Mouse (Mus musculus) limb, embryonic 13.5 days (tissue): Measurements from ENCODE around the gene Padi3. TPM values are rescaled to one million over a fixed set of nuclear protein-coding genes. Genes with fewer than 3 reads are reported as not detected.

ENCODE experiments used
- ATAC-seq: fragments of 200-750 bp; cut with Nextera tagmentation; 2 replicates; pipeline ENCODE4 v1.8.0; 2017; ENCODE audit warnings: low read depth, moderate number of reproducible peaks, moderate TSS enrichment; ENCODE audit not compliant: low FRiP score
- H3K27ac ChIP-seq: fragments of 300-500 bp; sonication (generic); 2 replicates; pipeline ENCODE4 v1.5.1; 2015; ENCODE audit warnings: inconsistent platforms, mild to moderate bottlenecking, moderate library complexity
- H3K27me3 ChIP-seq: fragments of 300-500 bp; sonication (generic); 2 replicates; pipeline ENCODE4 v1.6.1; 2015; ENCODE audit warnings: mild to moderate bottlenecking, inconsistent platforms
- H3K36me3 ChIP-seq: fragments of 300-500 bp; sonication (generic); 2 replicates; pipeline ENCODE4 v1.6.1; 2015; ENCODE audit warnings: inconsistent platforms, mild to moderate bottlenecking, moderate library complexity
- H3K4me1 ChIP-seq: fragments of 300-500 bp; sonication (generic); 2 replicates; pipeline ENCODE4 v1.6.1; 2015; ENCODE audit warnings: inconsistent platforms
- H3K4me2 ChIP-seq: fragments of 300-500 bp; sonication (generic); replicated peaks from 2 replicates; pipeline ENCODE4 v1.6.1; 2015; ENCODE audit warnings: inconsistent platforms, mild to moderate bottlenecking, moderate library complexity
- H3K4me3 ChIP-seq: fragments of 300-500 bp; sonication (generic); 2 replicates; pipeline ENCODE4 v1.5.1; 2015; ENCODE audit warnings: moderate library complexity, mild to moderate bottlenecking, inconsistent platforms
- H3K9ac ChIP-seq: fragments of 300-500 bp; sonication (generic); 2 replicates; pipeline ENCODE4 v1.6.1; 2015; ENCODE audit warnings: mild to moderate bottlenecking, inconsistent platforms
- H3K9me3 ChIP-seq: fragments of 300-500 bp; sonication (generic); 2 replicates; pipeline ENCODE4 v1.6.1; 2016; ENCODE audit warnings: inconsistent platforms
- WGBS: fragments of 180-500 bp; shearing (Covaris S2); methylation state at CpG from one replicate; pipeline ENCODE4 v1.1.7; 2015; 5-methylcytosine and 5-hydroxymethylcytosine counted together
- polyA plus RNA-seq: library from polyadenylated mRNA; unstranded; fragments of >200 nt; fragmentation: Nextera tagmentation; extraction: Ambion mirVana; gene quantifications from 2 replicates; pipeline ENCODE4 v1.2.1, GENCODE M21; 2015

Gene Padi3
- polyA plus RNA-seq: 0.26 and 0.28 TPM in 2 replicates

DNA sequence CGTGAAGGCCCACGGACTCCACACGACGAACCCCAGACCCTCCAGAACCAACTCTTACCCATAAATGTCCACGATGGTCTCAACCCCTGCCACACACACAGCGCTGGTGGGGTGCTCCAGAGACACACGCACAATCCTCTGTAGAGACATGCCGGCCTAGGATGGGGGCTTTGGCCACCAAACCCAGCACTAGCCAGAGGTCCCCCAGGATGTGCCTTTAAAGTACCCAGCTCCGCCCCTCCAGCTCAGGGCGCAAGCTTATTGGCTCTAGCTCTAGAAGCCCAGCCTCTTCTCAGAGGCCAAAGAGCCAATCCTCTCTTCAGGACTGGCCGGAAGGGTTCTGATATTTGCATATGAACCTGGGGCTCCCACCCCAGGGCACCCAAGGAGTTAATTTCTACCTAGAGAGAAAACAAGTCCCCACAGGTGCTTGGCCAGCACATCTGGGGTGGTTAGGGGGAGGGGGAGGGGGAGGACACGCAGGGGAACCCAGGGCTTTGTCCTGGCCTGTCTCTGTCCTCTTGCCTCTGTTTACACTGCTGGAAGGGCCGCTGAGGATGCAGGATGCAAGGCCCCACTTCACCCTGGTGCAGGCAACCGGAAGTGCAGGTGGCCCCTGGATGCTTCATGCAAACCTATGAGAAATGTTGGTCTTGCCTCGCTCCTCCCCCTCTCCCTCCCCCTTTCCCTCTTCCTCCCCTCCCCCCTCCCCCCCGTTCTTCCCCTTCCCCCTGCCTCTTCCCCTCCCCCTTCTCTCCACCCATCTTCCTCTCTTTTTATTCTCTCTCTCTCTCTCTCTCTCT is at the start of gene Padi3:
Gene Padi3 (minus strand): TSS at position 191 of the 803 bp plus-strand sequence.
- 68% methylated on average over 16 of the region's 16 CpGs for whole genome bisulfite sequencing
- Histone ChIP-seq H3K36me3 (no peaks in the 10 kb centered on the region), H3K4me3 (no peak within 1 kb of the TSS), H3K9me3 (no peaks in the 10 kb centered on the region), H3K9ac (no peak within 1 kb of the TSS), H3K4me2 (no peak within 1 kb of the TSS), H3K27ac (no peak within 1 kb of the TSS), H3K27me3 (no peaks in the 10 kb centered on the region), H3K4me1 (peaks cover 34% of the 10 kb centered on the region)
- no peak for ATAC-seq

GRCm38 (mm10) chr4:140859291-140859690 is 48.8 kb upstream of the Padi3 start:
- no peak overlapping the region for H3K4me2 ChIP-seq
- 0 out of 2 replicates have a peak, but pooled peaks cover 5% of the 10 kb centered on the region for H3K27me3 ChIP-seq
- 82% methylated on average over 11 of the region's 11 CpGs for WGBS
- H3K4me1 ChIP-seq: peaks cover 5% of the 10 kb centered on the region
- no peak; the same call in 1 of the 2 replicates for ATAC-seq
- no peak overlapping the region for H3K4me3 ChIP-seq
- H3K9ac ChIP-seq: no peak overlapping the region
- no peak overlapping the region for H3K27ac ChIP-seq
- H3K36me3 ChIP-seq: no peaks in the 10 kb centered on the region
- H3K9me3 ChIP-seq: no peaks in the 10 kb centered on the region

DNA sequence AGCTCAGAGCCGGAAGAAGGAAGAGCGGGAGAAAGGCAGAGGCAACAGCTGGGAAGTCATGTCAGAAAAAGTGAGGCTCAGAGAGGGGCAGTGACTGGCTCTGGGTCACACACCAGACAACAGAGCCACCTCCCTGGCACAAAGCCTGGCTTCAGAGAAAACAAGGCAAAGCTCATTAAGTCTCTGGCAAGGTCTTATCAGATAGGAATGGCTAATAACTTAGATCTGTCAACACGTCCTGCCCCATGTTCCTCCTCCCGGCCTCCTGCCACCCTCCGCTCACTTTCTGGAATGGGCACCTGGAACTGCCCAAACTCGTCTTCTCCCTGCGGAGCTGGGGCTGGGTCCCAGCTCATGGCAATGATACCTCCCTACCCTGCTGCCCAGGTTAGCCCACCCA is 47.4 kb upstream of the Padi3 start:
- ATAC-seq: no peak
- Histone ChIP-seq H3K27ac (no peak overlapping the region), H3K4me2 (no peak overlapping the region), H3K36me3 (no peaks in the 10 kb centered on the region), H3K27me3 (0 out of 2 replicates have a peak, but pooled peaks cover 5% of the 10 kb centered on the region), H3K4me3 (no peak overlapping the region), H3K9me3 (no peaks in the 10 kb centered on the region), H3K9ac (no peak overlapping the region), H3K4me1 (peaks cover 5% of the 10 kb centered on the region)
- 69% methylated on average over 7 of the region's 7 CpGs for WGBS

DNA sequence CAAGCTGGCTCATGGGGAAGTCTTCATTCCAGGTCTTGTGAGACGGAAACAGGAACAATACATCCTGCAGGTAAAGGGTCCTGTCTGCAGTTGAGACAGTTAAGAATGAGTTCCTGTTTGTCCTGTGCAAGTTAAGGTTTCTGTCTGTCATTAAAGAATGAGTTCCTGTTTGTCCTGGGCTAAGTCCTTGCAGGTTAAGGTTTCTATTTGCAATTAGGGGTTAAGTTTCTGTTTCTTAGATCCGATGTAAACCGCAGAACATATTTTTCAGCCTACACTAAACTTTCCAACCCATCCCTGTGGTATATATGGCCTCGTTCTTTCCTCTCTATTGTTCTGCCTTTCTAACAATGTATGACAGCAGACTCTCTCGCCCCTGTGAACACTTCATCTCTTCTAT is 46.6 kb upstream of the Padi3 start:
- no peak overlapping the region for H3K27ac ChIP-seq
- no peaks in the 10 kb centered on the region for H3K9me3 ChIP-seq
- H3K9ac ChIP-seq: no peak overlapping the region
- no peaks in the 10 kb centered on the region for H3K36me3 ChIP-seq
- no peak overlapping the region for H3K4me2 ChIP-seq
- no peak overlapping the region for H3K4me3 ChIP-seq
- peaks cover 2% of the 10 kb centered on the region for H3K4me1 ChIP-seq
- 0 out of 2 replicates have a peak, but pooled peaks cover 5% of the 10 kb centered on the region for H3K27me3 ChIP-seq
- 81% methylated on average over 5 of the region's 5 CpGs for WGBS
- ATAC-seq: no peak

- H3K9me3 ChIP-seq: no peaks in the 10 kb centered on the region
- no peak overlapping the region for H3K9ac ChIP-seq
- H3K4me3 ChIP-seq: no peak overlapping the region
- no peak overlapping the region for H3K4me2 ChIP-seq
- no peaks in the 10 kb centered on the region for H3K4me1 ChIP-seq
- H3K36me3 ChIP-seq: no peaks in the 10 kb centered on the region
- 0 out of 2 replicates have a peak, but pooled peaks cover 5% of the 10 kb centered on the region for H3K27me3 ChIP-seq
- no peak overlapping the region for H3K27ac ChIP-seq
- ATAC-seq: no peak
- 84% methylated on average over 10 of the region's 10 CpGs for WGBS
Observed at GRCm38 (mm10) chr4:140855151-140855550, 44.7 kb upstream of the Padi3 start.

- Histone ChIP-seq H3K4me2 (no peak overlapping the region), H3K4me1 (no peaks in the 10 kb centered on the region), H3K9ac (no peak overlapping the region), H3K4me3 (no peak overlapping the region), H3K9me3 (no peaks in the 10 kb centered on the region), H3K36me3 (no peaks in the 10 kb centered on the region), H3K27ac (no peak overlapping the region), H3K27me3 (0 out of 2 replicates have a peak, but pooled peaks cover 5% of the 10 kb centered on the region)
- no peak for ATAC-seq
- WGBS: 69% methylated on average over 10 of the region's 10 CpGs
Observed at GRCm38 (mm10) chr4:140854455-140854864, 44.0 kb upstream of the Padi3 start.

DNA sequence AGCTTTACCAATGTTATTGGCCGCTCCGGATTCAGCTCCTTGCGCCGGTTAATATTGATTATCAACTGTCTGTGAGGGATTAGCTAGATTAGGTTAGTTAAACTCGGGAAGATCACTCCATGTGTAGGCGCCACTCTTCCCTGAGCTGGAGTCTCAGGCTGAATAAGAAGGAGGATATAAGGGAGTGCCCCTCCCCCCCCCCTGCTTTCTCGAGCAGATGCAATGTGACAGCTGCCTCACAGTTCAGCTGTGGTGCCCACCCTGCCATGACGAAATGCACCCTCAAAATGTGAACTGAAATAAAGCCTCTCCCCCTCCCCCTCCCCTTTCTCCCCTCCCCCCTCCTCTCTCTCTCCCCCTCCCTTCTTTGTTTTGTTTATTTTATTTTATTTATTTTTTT is 43.2 kb upstream of the Padi3 start:
- H3K4me1 ChIP-seq: no peaks in the 10 kb centered on the region
- no peak overlapping the region for H3K4me2 ChIP-seq
- H3K27me3 ChIP-seq: 0 out of 2 replicates have a peak, but pooled peaks cover 5% of the 10 kb centered on the region
- H3K4me3 ChIP-seq: no peak overlapping the region
- H3K27ac ChIP-seq: no peak overlapping the region
- H3K36me3 ChIP-seq: no peaks in the 10 kb centered on the region
- H3K9me3 ChIP-seq: no peaks in the 10 kb centered on the region
- no peak overlapping the region for H3K9ac ChIP-seq
- no peak for ATAC-seq
- 59% methylated on average over 8 of the region's 8 CpGs for WGBS

- 91% methylated on average over 11 of the region's 11 CpGs for WGBS
- no peak overlapping the region for H3K4me3 ChIP-seq
- no peak overlapping the region for H3K4me2 ChIP-seq
- no peak overlapping the region for H3K27ac ChIP-seq
- no peak overlapping the region for H3K9ac ChIP-seq
- no peak for ATAC-seq
- H3K36me3 ChIP-seq: no peaks in the 10 kb centered on the region
- peaks cover 11% of the 10 kb centered on the region for H3K4me1 ChIP-seq
- H3K27me3 ChIP-seq: no peaks in the 10 kb centered on the region
- no peaks in the 10 kb centered on the region for H3K9me3 ChIP-seq
Observed at GRCm38 (mm10) chr4:140849310-140849709, 38.9 kb upstream of the Padi3 start.

DNA sequence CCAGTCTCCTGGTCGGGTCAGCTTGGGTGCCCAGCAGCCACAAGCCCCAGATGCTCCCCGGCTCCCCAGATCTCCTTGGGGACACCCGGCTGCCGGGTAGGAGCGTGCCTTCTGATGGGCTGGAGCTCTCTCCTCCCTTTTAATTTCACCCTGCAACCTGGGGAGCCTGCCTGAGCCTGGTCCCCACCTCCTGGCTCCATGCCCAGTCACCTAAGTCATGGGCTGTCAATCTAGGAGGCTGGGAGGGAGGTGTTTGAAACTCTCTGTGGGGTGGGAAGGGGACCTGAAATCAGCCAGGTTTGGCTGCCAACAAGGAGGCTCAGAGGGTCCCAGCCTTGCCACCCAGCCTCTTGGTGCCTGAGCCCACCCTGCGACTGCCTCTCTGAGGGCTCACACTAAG is 35.2 kb upstream of the Padi3 start, which contains the start of gene Padi1:
Gene Padi1 (minus strand): TSS at position 113 of the 400 bp plus-strand sequence.
- Histone ChIP-seq H3K27me3 (no peaks in the 10 kb centered on the region), H3K9ac (no peak within 1 kb of the TSS), H3K4me1 (peaks cover 20% of the 10 kb centered on the region), H3K9me3 (no peaks in the 10 kb centered on the region), H3K36me3 (no peaks in the 10 kb centered on the region), H3K4me2 (no peak within 1 kb of the TSS), H3K4me3 (no peak within 1 kb of the TSS), H3K27ac (no peak within 1 kb of the TSS)
- no peak; the same call in 1 of the 2 replicates for ATAC-seq
- WGBS: 70% methylated on average over 6 of the region's 6 CpGs

DNA sequence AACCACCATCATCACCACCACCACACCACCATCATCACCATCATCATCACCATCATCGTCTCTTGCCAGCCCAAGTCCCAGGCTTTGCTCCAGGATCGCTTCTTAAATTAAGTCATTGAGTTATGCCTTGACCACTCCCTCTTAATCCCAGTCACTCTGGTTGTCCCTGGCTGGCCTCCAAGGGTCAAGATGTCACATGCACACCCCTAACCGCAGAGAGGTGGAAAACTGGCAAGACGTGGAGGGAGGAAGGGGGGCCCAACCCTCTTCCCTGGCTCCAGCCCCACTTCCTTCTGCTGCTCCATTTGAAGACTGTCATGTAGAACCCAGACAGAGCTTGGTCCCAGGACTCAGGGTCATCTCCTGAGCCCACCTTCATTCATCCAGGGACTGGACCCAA is 34.5 kb upstream of the Padi3 start:
- Histone ChIP-seq H3K27ac (no peak overlapping the region), H3K4me1 (peaks cover 20% of the 10 kb centered on the region), H3K4me2 (no peak overlapping the region), H3K27me3 (no peaks in the 10 kb centered on the region), H3K36me3 (no peaks in the 10 kb centered on the region), H3K9me3 (no peaks in the 10 kb centered on the region), H3K4me3 (no peak overlapping the region), H3K9ac (no peak overlapping the region)
- no peak for ATAC-seq
- 63% methylated on average over 4 of the region's 4 CpGs for WGBS

GRCm38 (mm10) chr4:140843670-140844280 is 33.3 kb upstream of the Padi3 start:
- H3K4me3 ChIP-seq: no peak overlapping the region
- 59% methylated on average over 15 of the region's 15 CpGs for WGBS
- no peak overlapping the region for H3K27ac ChIP-seq
- H3K36me3 ChIP-seq: no peaks in the 10 kb centered on the region
- H3K9ac ChIP-seq: no peak overlapping the region
- H3K4me2 ChIP-seq: no peak overlapping the region
- no peaks in the 10 kb centered on the region for H3K9me3 ChIP-seq
- no peak for ATAC-seq
- peaks cover 20% of the 10 kb centered on the region for H3K4me1 ChIP-seq
- H3K27me3 ChIP-seq: no peaks in the 10 kb centered on the region

DNA sequence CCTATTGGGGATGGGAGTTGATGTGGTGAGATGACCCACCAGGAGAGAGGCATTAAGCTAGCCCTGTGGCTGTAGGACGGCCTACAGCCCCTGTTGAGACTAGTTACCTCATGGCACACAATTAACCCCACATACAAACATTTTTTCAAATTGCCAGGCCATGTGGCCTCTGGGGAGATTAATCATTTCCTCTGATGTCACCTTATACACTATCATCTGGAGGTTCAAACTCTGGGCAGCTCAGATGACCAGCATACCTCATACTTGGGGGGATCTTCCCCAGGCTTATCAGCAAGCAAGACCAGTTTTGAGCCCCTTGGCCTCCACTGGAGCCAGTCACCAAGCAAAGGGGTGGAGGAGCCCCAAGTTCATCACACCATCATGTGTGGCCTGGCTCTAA is 32.5 kb upstream of the Padi3 start:
- whole genome bisulfite sequencing: 77% methylated on average over 1 of the region's 1 CpGs

More for the DNA sequence above, 32.5 kb upstream of the Padi3 start:
- Histone ChIP-seq H3K9ac (no peak overlapping the region), H3K27ac (no peak overlapping the region), H3K36me3 (no peaks in the 10 kb centered on the region), H3K9me3 (no peaks in the 10 kb centered on the region), H3K4me2 (no peak overlapping the region), H3K4me3 (no peak overlapping the region), H3K27me3 (no peaks in the 10 kb centered on the region), H3K4me1 (peaks cover 20% of the 10 kb centered on the region)
- ATAC-seq: no peak
